Mouse (Mus musculus) heart, adult 2 months (tissue): ENCODE measurements around the gene Tssk2.

Source experiments
- CTCF ChIP-seq: fragments of 200-600 bp; IDR thresholded peaks from 2 replicates; pipeline ENCODE4 v1.8.1; 2022; ENCODE audit warnings: antibody characterized with exemption, mild to moderate bottlenecking, moderate library complexity
- EP300 ChIP-seq: fragments of 200-500 bp; IDR thresholded peaks from 2 replicates; pipeline ENCODE4 v1.6.1; 2011; ENCODE audit warnings: low read depth, low read length, control low read depth; ENCODE audit not compliant: insufficient read depth
- POLR2A ChIP-seq: fragments of 200-500 bp; IDR thresholded peaks from 2 replicates; pipeline ENCODE4 v1.6.1; 2011; ENCODE audit warnings: mild to moderate bottlenecking, low read depth, low read length, control low read depth; ENCODE audit not compliant: insufficient read depth

GRCm38 (mm10) chr16:17875174-17875573 is 23.3 kb upstream of the Tssk2 start:
- TF ChIP-seq CTCF = no peak
- no peak for TF ChIP-seq POLR2A
- no peak for TF ChIP-seq EP300
